Comparison of ENCODE assay signal across 35 mouse cellular contexts in the genomic region with DNA sequence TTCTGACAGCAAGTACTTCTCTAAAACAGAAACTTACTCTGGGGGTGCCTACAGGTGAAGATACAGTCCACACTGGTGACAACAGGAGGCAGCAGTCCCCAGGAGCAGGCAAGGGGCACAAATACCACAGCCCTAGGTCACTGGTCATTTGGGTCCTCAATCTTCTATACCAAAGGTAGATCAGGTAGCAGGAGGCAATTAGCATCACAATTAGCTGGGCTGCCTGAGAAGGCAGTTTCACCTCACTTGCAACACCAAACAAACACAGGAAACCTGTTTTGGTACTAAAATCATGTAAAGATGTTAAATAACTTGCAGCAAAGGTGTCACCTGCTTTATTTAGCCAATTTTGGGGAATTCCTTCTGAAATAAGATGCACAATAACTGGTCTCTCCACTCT. TPM values are rescaled to one million over a fixed set of nuclear protein-coding genes. Genes with fewer than 3 reads are reported as not detected.
"Had no signal": no experiment of that assay in that cellular context is flagged by ENCODE, and none has a peak within 500 bp of the region (broad histone marks: within the 10 kb centered on the region; RNA-seq: fewer than 3 reads in every experiment).

No protein-coding gene starts in this region.

- DNase-seq: gastrocnemius, adult 2 months; gastrocnemius, postnatal 10 days; gastrocnemius, postnatal 25 days; heart, postnatal 10 days; heart, postnatal 4 days; kidney, adult 11 months; kidney, adult 2 months; kidney, adult 9 months; kidney, postnatal 14 days; kidney, postnatal 36 days; layer of hippocampus, adult 9-11 months; layer of hippocampus, postnatal 36 days; left cerebral cortex, postnatal 4 days had no signal

- H3K4me1 ChIP-seq: hindbrain, embryonic 10.5 days; hindbrain, embryonic 12.5 days had no signal

- H3K9me3 ChIP-seq: heart, embryonic 10.5 days; heart, embryonic 12.5 days; hindbrain, embryonic 10.5 days; hindbrain, embryonic 12.5 days; hindbrain, embryonic 15.5 days; kidney, embryonic 15.5 days; limb, embryonic 13.5 days; limb, embryonic 15.5 days; liver, embryonic 12.5 days had no signal

- H3K27me3 ChIP-seq: heart, embryonic 12.5 days; hindbrain, embryonic 12.5 days; hindbrain, embryonic 15.5 days; kidney, embryonic 15.5 days; limb, embryonic 13.5 days; limb, embryonic 15.5 days; liver, embryonic 12.5 days had no signal

- H3K4me2 ChIP-seq: heart, embryonic 12.5 days; hindbrain, embryonic 12.5 days; hindbrain, embryonic 15.5 days; kidney, embryonic 15.5 days; limb, embryonic 13.5 days; limb, embryonic 15.5 days; liver, embryonic 12.5 days had no signal

- H3K9ac ChIP-seq: heart, embryonic 12.5 days; hindbrain, embryonic 12.5 days; hindbrain, embryonic 15.5 days; kidney, embryonic 15.5 days; limb, embryonic 13.5 days; limb, embryonic 15.5 days; liver, embryonic 12.5 days; liver, embryonic 14.5 days had no signal

- H3K4me3 ChIP-seq: gastrocnemius, adult 2 months; heart, embryonic 10.5 days; heart, embryonic 12.5 days; hindbrain, embryonic 10.5 days; hindbrain, embryonic 12.5 days; hindbrain, embryonic 15.5 days; kidney, embryonic 15.5 days; limb, embryonic 13.5 days; limb, embryonic 15.5 days; liver, embryonic 12.5 days had no signal

- ATAC-seq: hindbrain, postnatal 0 days; intestine, embryonic 16.5 days; liver, embryonic 12.5 days had no signal

- H3K27ac ChIP-seq: gastrocnemius, adult 2 months; heart, embryonic 10.5 days; hindbrain, embryonic 10.5 days; hindbrain, embryonic 12.5 days; hindbrain, embryonic 15.5 days; hindbrain, postnatal 0 days; kidney, embryonic 15.5 days; kidney, postnatal 0 days; limb, embryonic 13.5 days; limb, embryonic 15.5 days; liver, embryonic 12.5 days; liver, embryonic 14.5 days had no signal

RNA-seq across cellular contexts. Expression of a gene that starts 38.0 kb away (rescaled TPM):
- total RNA-seq: gastrocnemius, adult 2 months; gastrocnemius, postnatal 25 days; granulocyte monocyte progenitor cell, adult 5-6 weeks; layer of hippocampus, adult 18-20 months; layer of hippocampus, adult 8-10 months; layer of hippocampus, postnatal 14 days; layer of hippocampus, postnatal 36 days; left cerebral cortex, adult 18-20 months; left cerebral cortex, postnatal 10 days; left cerebral cortex, postnatal 25 days; left cerebral cortex, postnatal 4 days; liver, adult 2 months had no signal
- polyA plus RNA-seq: large intestine, adult 2 months; liver, adult 2 months had no signal
